Mouse (Mus musculus): ENCODE data around the gene Hnf1a.

- TF ChIP-seq CTCF (IDR thresholded peaks at IDR 0.05; ENCODE audit: borderline replicate concordance, control insufficient read depth, extremely low read depth, insufficient read depth, low read length, poor library complexity) (no peak), POLR2A (IDR thresholded peaks at IDR 0.05; ENCODE audit: control insufficient read depth, extremely low read depth, insufficient read depth, low read length, poor library complexity) (no peak)
Observed at GRCm38 (mm10) chr5:114916777-114917176, 54.1 kb downstream of the Hnf1a start.
